Mouse (Mus musculus) cerebellum, adult 18-20 months (tissue): ENCODE measurements at regions not wholly inside any gene's neighbourhood (a gene's known extent, or its start where the extent isn't known, plus 50 kb on each side); places are given as distances from the start of the nearest gene placed in this dataset.
A peak's percentile ranks its signal among the peaks of the same experiment; 100 is the strongest.
"Not testable (repeated sequence)": the region's sequence is repeated elsewhere in the genome, so short reads cannot be mapped to it uniquely, and the experiment has no call there.

Experiments used
- DNase-seq, 2 experiments: peaks; one replicate each; pipeline ENCODE4 v3.0.0; 2021

- no peak for DNase-seq
Observed at GRCm38 (mm10) chr13:3341416-3341815, 196.4 kb upstream of the Gdi2 start.

DNA sequence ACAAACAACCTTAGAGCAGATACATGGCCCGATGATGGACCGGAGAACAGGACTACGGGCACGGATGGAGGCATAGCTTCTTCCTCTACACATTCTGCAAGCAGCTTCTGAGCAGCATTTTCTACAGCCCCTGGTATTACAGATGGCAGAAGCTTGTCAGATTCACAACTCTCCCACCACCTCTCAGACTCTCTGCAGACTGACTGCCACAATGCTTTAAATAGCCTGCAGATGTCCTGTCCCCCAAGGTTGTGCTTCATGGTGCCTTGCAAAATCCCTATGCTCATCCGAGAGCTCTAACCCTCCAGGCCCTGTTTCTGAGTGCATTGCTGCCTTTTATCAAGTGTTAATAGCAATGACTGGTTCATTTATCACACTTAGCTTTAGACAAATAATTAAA is 194.3 kb upstream of the Gdi2 start:
- no peak for DNase-seq

DNA sequence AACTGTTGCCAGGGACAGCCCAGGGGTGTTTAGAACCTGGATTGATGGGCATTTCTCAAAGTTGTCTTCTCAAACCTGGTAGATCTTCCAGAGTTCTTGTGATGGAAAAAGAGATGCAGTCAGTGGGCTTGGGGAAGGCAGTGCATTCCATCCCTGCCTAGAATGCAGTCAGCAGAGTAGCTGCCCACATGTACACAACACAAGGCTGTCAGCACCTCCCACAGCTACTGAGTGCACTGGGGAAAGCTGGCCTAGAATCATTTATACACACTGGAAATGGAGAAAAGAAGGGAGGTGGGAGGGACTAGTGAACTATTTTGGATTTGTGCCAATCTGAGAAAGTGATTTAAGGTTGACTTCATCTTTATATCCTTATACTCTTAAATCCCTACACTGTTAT is 183.0 kb upstream of the Gdi2 start:
- DNase-seq: not testable (repeated sequence)

GRCm38 (mm10) chr13:3358079-3358608 is 179.7 kb upstream of the Gdi2 start:
- peak in 1 of 2 experiments; percentile 28 for DNase-seq

DNA sequence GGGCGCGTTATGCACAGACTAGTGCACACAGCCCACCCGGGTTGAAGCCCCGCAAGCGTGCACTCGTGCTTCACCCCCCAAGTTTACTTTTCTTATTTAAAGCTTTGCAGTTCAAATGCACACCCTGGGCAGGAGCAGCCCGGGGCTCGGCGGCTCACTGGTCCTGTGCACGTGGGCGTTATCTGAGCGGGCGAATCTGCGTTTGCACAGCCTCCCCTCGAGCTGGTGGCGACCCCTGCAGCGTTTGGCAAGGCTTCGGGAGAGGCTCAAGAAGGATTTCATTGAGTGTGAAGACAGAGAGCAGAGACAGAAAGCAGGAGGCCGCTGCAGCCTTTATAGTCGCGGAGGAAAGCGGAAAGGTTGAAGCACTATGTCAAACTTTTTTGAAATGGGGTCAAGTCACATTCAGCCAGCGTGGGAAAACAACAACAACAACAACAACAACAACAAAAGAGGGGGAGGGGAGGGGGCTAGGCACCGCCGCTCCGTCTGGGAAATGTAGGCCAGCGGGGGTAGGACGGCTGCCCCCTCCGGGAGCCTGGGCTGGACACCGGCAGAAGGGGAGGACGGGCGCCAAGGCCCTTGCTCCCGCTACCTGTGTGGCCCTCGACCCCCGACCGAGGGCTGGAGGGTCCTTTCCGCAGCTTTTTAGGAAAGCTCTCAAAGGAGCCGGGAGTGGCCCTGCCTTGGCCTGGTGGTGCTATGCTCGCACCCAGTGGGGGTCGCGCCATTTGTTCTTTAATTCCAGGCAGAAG is 178.7 kb upstream of the Gdi2 start:
- DNase-seq: peak; percentile 2 to 23

DNA sequence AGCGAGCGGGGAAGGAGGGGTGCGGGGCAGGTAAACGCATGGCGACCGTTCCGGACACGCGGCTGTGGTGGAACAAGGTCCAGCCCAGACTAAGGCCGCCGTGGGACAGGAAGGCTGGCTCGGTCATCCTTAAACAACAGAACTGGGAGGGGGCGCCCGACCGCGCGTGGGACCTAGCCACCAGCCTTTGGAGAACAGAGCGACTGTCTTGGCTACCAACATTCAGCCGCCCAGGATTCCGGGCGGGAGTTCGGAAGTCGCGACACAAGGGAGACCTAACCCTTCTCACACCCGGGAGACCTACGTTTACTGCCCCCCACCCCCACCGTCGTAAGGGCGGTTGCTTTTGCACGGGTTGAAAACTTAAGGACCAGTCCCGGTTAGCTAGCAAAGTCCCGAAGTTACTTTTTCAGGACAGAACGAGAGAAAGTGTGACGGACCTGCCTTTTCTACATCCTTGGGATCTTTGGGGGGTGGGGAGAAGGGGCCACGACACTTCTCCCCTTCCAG is 178.1 kb upstream of the Gdi2 start:
- DNase-seq: peak; percentile 25 to 49

- DNase-seq: peak; percentile 55 to 64
Observed at GRCm38 (mm10) chr13:3360503-3361490, 177.1 kb upstream of the Gdi2 start.

DNA sequence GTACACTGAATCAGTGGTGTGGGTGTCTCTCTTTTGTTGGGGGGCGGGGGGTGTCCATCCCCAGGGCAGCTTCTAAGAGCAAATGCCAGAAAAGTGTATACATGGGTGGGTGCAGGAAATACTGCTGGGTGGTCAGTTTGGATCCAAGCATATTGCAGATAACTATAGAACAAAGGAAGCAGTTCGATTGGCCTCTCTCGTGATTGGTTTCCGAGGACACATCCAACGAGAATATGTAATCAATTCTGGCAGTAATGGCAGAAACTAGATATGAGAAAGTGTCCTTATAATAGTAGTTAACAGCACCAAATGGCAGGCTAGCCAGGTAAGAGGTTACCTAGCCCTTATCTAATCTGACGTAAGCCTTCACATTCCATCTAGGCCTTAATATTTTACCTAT is 165.2 kb upstream of the Gdi2 start:
- DNase-seq: no peak

GRCm38 (mm10) chr13:3373522-3374220 is 164.2 kb upstream of the Gdi2 start:
- DNase-seq: not testable (repeated sequence)

GRCm38 (mm10) chr13:3374796-3375195 is 163.1 kb upstream of the Gdi2 start:
- no peak for DNase-seq

DNA sequence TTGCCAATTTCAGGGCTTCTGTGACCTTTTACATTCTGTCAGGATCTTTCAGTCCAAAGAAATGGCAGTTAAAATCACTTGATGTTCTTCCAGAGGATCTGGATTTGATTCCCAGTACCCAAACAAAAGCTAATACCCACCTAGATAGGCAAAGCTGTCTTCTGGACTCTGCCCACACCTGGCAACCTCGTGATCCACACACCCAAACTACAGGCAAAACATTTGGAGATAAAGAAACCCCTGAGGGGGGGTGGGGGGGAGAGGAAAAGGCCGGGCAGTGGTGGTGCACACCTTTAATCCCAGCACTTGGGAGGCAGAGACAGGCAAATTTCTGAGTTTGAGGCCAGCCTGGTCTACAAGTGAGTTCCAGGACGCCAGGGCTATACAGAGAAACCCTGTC is 160.1 kb upstream of the Gdi2 start:
- DNase-seq: not testable (repeated sequence)

GRCm38 (mm10) chr13:3405783-3406182 is 132.1 kb upstream of the Gdi2 start:
- not testable (repeated sequence) for DNase-seq

GRCm38 (mm10) chr13:3406236-3407017 is 131.4 kb upstream of the Gdi2 start:
- peak; percentile 76 to 79 for DNase-seq

DNA sequence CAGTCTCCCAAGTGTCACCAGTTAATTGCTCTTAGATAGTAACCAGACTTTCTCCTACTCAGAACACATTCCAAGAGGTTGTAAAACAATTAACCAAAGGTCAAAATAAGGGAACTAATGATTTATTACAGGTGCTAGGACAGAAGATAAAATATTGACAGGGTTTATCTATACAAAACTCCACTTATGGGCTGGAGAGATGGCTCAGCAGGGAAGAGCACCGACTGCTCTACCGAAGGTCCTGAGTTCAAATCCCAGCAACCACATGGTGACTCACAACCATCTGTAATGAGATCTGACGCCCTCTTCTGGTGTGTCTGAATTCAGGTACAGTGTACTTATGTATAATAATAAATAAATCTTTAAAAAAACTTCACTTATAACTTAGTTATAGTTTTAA is 127.6 kb upstream of the Gdi2 start:
- DNase-seq: not testable (repeated sequence)

DNA sequence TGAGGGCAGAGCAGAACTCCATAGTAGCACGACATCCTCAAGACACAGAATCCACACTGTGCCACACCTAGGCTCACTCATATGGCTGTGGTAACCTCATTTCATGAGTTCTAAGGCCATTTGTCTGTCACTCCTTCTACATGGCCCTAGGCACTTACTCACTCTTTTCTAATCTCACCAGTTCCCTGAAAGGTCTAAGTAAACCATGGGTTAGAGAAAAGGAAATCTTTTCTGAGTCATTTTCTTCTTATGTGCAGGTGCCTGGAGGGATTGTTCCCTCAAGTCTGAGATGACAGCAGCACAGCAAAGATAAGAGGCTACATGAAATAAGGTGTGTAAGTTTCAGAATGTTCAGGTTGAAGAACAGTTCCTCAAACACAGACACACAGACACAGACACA is 120.8 kb upstream of the Gdi2 start:
- DNase-seq: no peak

DNA sequence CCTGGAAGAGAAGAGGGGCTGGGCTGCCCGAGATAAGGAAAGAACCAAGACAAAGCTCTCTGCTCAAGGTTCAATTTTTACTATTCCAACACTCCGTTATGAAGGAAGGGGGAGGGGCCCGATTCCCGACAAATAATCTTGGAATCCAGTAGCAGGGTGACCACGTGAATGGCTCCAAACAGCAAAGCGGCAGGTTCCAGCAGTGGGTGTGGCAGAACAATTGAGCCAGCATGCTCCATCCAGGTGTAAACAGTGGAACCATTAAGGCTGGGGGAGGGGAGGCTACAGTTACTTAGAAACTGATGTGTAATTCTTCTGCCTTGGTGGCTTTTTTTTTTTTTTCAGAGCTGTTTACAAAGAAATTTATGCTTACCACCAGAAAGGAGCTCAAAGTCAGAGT is 82.5 kb upstream of the Gdi2 start:
- not testable (repeated sequence) for DNase-seq

DNA sequence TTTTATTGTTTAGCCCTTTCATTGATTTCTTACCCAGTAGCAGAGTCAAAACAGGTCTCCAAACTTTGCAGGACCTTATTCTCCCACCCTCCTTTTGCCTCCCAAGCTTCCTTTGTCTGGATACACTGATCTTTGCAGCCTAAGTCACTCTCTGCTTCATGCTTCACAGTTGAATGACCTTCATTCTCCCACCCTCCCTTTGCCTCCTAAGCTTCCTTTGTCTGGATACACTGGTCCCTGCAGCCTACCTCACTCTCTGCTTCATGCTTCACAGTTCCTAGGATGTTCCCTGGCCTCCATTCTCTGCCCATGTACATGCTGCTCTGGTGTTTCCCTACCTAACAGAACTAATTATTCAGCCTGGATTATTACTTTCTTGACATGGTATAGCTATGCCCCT is 61.0 kb upstream of the Gdi2 start:
- no peak for DNase-seq

GRCm38 (mm10) chr13:3477997-3478728 is 59.7 kb upstream of the Gdi2 start:
- peak; percentile 76 to 78 for DNase-seq
